Mouse (Mus musculus): ENCODE measurements around the gene Svop. TPM values are rescaled to one million over a fixed set of nuclear protein-coding genes. Genes with fewer than 3 reads are reported as not detected.

The Svop gene
- 0.35 and 0.89 TPM in 2 replicates for polyA plus RNA-seq (2011; ENCODE audit: insufficient read length, low read depth, missing spikeins)

GRCm38 (mm10) chr5:114091057-114091807, at the start of gene Svop:
Gene Svop (minus strand): TSS chr5:114091570.
- Histone ChIP-seq H3K4me3 (ENCODE audit: insufficient read depth, low read length) (peak within 1 kb of the TSS; percentile 33; the same call in 1 of the 2 replicates), H3K4me1 (ENCODE audit: control insufficient read depth, insufficient read depth, low read length) (no peaks in the 10 kb centered on the region; the same call in 1 of the 2 replicates), H3K27ac (ENCODE audit: insufficient read depth, low read length) (0 out of 2 replicates have a peak within 1 kb of the TSS, but pooled peaks have one; percentile 30)
- TF ChIP-seq POLR2A (IDR thresholded peaks at IDR 0.05; ENCODE audit: low read depth, low read length) (no peak), CTCF (IDR thresholded peaks at IDR 0.05; ENCODE audit: borderline replicate concordance, insufficient read depth, low read length) (no peak)

GRCm38 (mm10) chr5:114139175-114139574, 47.8 kb upstream of the Svop start:
- TF ChIP-seq POLR2A (IDR thresholded peaks at IDR 0.05; ENCODE audit: low read depth, low read length): no peak
- TF ChIP-seq CTCF (IDR thresholded peaks at IDR 0.05; ENCODE audit: borderline replicate concordance, insufficient read depth, low read length): no peak
- H3K4me1 ChIP-seq (ENCODE audit: control insufficient read depth, insufficient read depth, low read length): peaks cover 8% of the 10 kb centered on the region
- no peak overlapping the region for H3K27ac ChIP-seq (ENCODE audit: insufficient read depth, low read length)
- no peak overlapping the region for H3K4me3 ChIP-seq (ENCODE audit: insufficient read depth, low read length)

GRCm38 (mm10) chr5:114138277-114139164, 47.2 kb upstream of the Svop start:
- Histone ChIP-seq H3K27ac (ENCODE audit: insufficient read depth, low read length) (no peak overlapping the region), H3K4me3 (ENCODE audit: insufficient read depth, low read length) (no peak overlapping the region), H3K4me1 (ENCODE audit: control insufficient read depth, insufficient read depth, low read length) (peaks cover 8% of the 10 kb centered on the region)
- TF ChIP-seq POLR2A (IDR thresholded peaks at IDR 0.05; ENCODE audit: low read depth, low read length) (no peak), CTCF (IDR thresholded peaks at IDR 0.05; ENCODE audit: borderline replicate concordance, insufficient read depth, low read length) (no peak)

- H3K27ac ChIP-seq (ENCODE audit: insufficient read depth, low read length): no peak overlapping the region
- peaks cover 8% of the 10 kb centered on the region for H3K4me1 ChIP-seq (ENCODE audit: control insufficient read depth, insufficient read depth, low read length)
- H3K4me3 ChIP-seq (ENCODE audit: insufficient read depth, low read length): no peak overlapping the region
- TF ChIP-seq POLR2A (IDR thresholded peaks at IDR 0.05; ENCODE audit: low read depth, low read length): no peak
- TF ChIP-seq CTCF (IDR thresholded peaks at IDR 0.05; ENCODE audit: borderline replicate concordance, insufficient read depth, low read length): no peak
Measured at GRCm38 (mm10) chr5:114137481-114138276, 46.3 kb upstream of the Svop start.

GRCm38 (mm10) chr5:114135516-114135915, 44.1 kb upstream of the Svop start:
- Histone ChIP-seq H3K4me3 (ENCODE audit: insufficient read depth, low read length) (no peak overlapping the region), H3K4me1 (ENCODE audit: control insufficient read depth, insufficient read depth, low read length) (peaks cover 8% of the 10 kb centered on the region), H3K27ac (ENCODE audit: insufficient read depth, low read length) (no peak overlapping the region)
- TF ChIP-seq POLR2A (IDR thresholded peaks at IDR 0.05; ENCODE audit: low read depth, low read length) (no peak), CTCF (IDR thresholded peaks at IDR 0.05; ENCODE audit: borderline replicate concordance, insufficient read depth, low read length) (no peak)

GRCm38 (mm10) chr5:114134091-114134534, 42.7 kb upstream of the Svop start:
- TF ChIP-seq CTCF (IDR thresholded peaks at IDR 0.05; ENCODE audit: borderline replicate concordance, insufficient read depth, low read length) (peak; percentile 28; the same call in 1 of the 2 replicates), POLR2A (IDR thresholded peaks at IDR 0.05; ENCODE audit: low read depth, low read length) (no peak)
- Histone ChIP-seq H3K27ac (ENCODE audit: insufficient read depth, low read length) (no peak overlapping the region), H3K4me3 (ENCODE audit: insufficient read depth, low read length) (no peak overlapping the region), H3K4me1 (ENCODE audit: control insufficient read depth, insufficient read depth, low read length) (peaks cover 8% of the 10 kb centered on the region)

- no peak overlapping the region for H3K27ac ChIP-seq (ENCODE audit: insufficient read depth, low read length)
- no peak overlapping the region for H3K4me3 ChIP-seq (ENCODE audit: insufficient read depth, low read length)
- H3K4me1 ChIP-seq (ENCODE audit: control insufficient read depth, insufficient read depth, low read length): peaks cover 7% of the 10 kb centered on the region
- TF ChIP-seq POLR2A (IDR thresholded peaks at IDR 0.05; ENCODE audit: low read depth, low read length) (no peak), CTCF (IDR thresholded peaks at IDR 0.05; ENCODE audit: borderline replicate concordance, insufficient read depth, low read length) (no peak)
Measured at GRCm38 (mm10) chr5:114132841-114133240, 41.5 kb upstream of the Svop start.

GRCm38 (mm10) chr5:114131521-114131840, 40.1 kb upstream of the Svop start:
- no peak overlapping the region for H3K27ac ChIP-seq (ENCODE audit: insufficient read depth, low read length)
- peaks cover 2% of the 10 kb centered on the region; the same call in 1 of the 2 replicates for H3K4me1 ChIP-seq (ENCODE audit: control insufficient read depth, insufficient read depth, low read length)
- peak overlapping the region; percentile 63 for H3K4me3 ChIP-seq (ENCODE audit: insufficient read depth, low read length)
- no peak; the same call in 1 of the 2 replicates for TF ChIP-seq CTCF (IDR thresholded peaks at IDR 0.05; ENCODE audit: borderline replicate concordance, insufficient read depth, low read length)

All from embryonic fibroblast, embryonic 13.5 days (primary cell).